Mouse (Mus musculus) regulatory T cell (primary cell): ENCODE measurements around the gene Slc4a8.

Source experiments
- in situ Hi-C: fragments of 300-600 bp; cut with MboI, MseI; formaldehyde crosslinking; loops from one replicate; pipeline ENCODE4 v1.15.1; 2025; ENCODE audit warnings: high pct_unique_total_duplicates

Gene Slc4a8

DNA sequence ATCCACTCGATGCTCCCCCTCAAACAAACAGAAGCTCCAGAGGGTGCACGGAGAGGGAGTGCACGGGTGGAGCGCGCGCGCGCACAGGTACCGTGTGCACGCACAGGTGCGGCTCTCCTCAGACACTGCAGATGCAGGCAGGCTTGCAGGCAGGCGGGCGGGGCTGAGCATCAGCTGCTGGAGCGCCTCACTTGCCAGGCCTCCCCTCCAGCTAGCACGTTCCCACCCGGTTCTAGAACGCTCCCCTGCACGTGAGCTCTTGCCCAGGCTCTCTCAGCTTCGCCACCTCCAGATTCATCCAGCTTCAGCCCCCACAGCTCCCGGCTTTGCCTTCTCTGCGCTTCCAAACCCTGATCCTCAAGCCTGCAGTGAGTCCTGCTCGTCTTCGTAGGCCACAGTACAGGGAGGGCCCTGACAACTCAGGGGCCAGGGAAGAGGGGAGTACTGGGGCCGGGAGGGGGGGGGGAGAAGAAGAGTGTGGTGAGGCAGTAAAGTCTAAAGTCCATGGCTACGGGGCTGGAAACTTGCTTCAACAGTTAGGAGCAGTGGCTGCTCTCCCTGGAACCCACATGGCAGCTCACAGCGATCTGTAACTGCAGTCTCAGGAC, 63.8 kb downstream of the Slc4a8 start:
- in situ Hi-C loops, result loop anchor here (10.0 kb wide), 1 partner anchor 859 kb away; the partner anchor contains the start of gene Krt6b

DNA sequence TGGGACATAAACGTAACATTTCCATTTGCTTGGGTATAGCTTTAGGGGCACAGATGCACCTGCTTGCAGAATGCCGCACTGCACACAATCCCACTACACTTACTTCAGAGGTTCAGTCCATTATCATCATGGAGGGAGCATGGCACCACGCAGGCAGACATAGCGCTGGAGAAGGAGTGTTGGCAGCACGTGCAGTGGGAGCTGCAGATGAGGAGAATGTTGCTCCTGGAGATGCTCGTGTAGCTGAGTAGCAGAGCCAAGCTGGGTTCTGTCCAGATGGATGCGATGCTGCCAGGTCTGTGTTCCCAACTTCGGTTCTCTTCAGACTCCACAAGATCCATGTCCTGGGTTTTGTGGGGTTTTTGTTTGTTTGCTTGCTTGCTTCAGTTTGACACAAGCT, 64.5 kb downstream of the Slc4a8 start:
- in situ Hi-C loops, result loop anchor here (10.0 kb wide), 1 partner anchor 859 kb away; the partner anchor contains the start of gene Krt6b

DNA sequence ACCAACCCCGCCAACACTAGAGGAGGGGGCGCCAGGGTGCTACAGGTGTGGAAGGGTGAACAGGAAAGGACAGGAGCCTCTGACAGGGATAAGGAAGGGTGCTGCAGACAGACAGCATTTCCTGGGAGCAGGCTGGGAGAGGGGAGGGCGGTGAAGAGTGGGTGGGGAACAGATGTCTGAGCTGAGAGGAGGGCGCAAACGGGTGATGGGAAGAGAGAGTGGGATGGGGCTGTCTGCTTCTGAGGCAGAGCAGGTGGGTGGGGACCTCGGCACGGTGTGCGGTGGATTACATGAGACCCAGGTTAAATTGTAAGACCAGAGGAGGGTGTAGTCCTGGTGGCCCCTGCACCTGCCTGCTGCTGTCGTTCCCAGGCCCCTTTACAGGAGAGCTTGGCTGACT, 68.2 kb downstream of the Slc4a8 start:
- in situ Hi-C loops, result loop anchor here (10.0 kb wide), 1 partner anchor 855 kb away; the partner anchor contains the start of gene Krt6b

DNA sequence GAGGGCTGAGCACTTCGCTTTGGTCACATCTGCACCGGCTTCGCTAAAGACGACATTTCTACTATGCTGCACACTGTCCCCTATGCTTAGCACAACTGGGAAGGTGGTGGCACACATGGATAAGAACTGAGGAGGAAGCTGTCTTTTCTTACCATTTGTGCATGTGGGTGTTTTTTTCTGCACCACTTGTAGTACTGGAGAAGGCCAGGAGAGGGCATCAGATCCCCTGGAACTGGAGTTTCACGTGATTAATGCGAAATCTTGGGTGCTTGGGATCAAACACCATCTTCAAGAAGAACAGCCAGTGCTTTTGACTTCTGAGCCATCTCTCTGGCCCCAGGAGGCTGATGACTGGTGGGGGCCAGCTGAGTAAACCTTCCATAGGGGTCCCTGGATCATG, 69.1 kb downstream of the Slc4a8 start:
- in situ Hi-C loops, result no loop called here

DNA sequence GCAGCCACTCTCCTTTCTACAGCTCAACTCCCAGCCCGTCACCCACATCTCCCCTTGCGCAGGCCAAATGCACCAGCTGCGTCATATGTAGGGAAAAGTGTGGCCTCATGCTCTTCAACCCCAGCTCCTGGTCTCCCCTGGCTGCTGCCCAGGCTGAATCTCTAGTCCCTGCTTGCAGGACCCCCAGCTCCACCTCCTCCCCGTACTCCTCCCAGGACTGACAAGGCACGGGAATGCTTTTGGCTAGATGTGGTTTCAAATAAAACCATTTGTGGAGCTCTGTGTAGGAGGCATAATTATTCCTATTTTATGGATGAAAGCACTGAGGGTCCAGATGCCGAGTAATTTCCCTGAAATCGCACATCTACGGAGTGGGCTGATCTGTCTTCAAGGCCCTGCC, 70.6 kb downstream of the Slc4a8 start:
- in situ Hi-C loops, result no loop called here

DNA sequence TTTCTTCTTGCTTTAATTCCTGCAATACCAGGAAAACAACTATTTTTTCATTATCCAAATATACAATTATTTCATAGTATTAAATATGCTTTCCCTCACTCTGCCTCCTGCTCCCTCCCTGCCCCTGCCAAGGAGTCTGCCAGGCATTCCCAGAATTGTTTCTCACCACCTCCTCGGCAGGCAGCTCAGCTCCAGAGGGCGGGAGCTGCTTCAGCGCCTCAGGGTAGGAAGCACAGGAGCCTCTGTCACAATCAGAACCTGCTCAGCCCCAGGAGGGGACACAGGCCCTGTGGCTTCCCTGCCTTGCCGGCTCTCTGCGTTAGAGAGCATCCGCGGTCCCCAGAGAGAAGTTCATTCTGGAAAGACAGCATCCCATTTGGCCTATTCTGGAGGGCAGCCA, 71.2 kb downstream of the Slc4a8 start:
- in situ Hi-C loops, result no loop called here

DNA sequence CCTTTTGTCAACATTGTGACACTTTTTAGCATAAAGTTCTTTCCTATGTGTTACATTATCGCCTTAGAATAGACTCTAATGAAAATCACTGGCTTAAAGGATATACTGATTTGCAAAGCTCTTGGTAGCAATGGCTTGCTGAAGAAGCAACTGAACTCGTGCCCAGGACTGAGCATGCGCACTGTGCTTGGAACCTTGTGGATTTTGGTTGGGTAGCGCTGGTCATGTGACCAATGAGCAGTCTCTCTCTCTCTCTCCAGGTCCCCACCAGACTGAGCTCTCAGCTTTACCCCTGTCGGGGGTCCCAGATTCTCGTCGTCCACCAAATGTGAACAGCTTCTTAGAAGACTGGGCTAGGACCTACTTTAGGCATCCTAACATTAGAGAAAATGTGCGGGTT, 75.2 kb downstream of the Slc4a8 start:
- in situ Hi-C loops, result no loop called here

DNA sequence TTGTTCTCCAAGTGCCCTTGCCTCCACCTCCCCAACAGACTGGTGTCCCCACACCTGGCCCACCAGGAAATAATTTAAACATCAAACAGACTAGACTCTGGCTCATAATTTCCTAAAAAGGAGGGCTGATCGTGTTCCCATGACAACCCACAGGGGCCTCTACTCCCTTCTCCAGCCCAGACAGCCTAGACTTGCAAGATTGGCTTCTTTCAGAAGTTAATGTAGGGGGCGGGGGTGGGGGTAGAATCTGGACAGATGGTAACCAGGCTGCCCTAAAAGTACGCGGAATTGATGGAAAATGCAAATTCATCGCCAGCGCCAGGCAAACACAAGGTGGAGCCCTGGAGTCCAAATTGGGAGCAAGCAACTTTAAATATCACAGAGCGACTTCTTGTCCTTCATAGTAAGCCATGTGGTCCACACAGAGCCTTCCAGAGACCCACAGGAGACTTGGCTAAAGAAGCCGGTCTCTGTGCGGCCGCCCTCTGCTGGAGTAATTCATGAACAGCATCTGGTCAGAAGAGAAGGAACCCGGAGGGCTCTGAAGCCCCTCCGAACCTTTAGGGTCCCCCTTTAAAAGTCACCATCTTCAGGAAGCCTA, 77.2 kb downstream of the Slc4a8 start:
- in situ Hi-C loops, result no loop called here

DNA sequence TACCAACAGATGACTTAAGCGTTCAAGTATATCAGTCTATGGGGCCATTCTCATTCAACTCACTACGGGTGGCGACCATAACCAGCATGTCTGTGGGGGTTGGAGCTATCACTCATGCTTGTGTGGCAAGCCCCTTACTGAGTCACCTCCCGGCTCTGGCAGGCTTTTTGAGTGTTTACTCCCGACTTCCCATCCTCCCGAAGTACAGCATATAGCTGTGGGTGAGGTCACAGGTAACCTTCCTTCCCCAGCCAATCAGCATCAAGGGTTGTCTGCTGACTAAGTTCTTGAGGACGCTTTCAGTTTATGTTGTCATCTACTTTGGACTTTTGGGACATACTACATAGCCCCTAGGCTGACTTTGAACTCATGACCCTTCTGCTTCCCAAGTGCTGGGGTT, 82.8 kb downstream of the Slc4a8 start:
- in situ Hi-C loops, result loop anchor here (10.0 kb wide), 1 partner anchor 340 kb away; no protein-coding TSS in a partner anchor

DNA sequence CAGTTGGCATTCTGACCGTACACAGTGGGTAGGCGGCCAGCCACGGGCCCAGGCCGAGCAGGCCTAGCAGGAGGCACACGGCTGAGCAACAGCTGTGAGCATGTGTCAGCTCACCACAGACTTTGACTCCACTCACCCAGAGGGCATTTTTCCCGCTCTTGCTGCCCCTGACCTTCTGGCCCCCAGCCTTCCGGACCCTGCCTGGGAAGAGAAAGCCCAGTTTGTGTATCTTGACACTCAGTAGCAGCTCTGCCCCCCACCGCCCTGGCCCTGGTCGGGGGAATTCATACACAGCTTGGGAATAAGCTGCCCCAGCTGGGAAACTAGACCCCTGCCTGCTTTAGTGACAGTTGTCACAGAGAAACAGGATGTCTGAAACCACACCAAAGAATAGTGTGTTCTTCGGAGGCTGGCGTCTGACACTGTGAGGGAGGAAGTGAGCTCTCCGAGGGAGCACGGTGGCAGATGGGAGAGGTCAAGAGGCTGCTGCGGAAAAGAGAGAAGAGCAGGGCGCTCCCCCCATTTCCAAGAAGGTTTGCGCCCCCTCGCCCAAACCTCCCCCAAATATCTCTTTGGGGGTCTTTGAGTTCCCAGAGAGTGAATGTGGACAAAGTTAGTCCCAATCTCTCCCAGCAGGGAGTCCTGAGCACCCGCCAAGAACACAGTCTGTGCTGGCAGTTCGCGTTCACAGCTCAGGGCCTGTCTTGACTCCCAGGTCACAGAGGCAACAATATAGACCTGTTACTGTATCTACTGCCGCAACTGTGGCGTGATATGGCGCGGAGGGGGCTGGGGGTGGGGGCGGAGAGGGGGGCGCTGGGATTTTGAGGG, 83.7 kb downstream of the Slc4a8 start:
- in situ Hi-C loops, result loop anchor here (10.0 kb wide), 1 partner anchor 340 kb away; no protein-coding TSS in a partner anchor

DNA sequence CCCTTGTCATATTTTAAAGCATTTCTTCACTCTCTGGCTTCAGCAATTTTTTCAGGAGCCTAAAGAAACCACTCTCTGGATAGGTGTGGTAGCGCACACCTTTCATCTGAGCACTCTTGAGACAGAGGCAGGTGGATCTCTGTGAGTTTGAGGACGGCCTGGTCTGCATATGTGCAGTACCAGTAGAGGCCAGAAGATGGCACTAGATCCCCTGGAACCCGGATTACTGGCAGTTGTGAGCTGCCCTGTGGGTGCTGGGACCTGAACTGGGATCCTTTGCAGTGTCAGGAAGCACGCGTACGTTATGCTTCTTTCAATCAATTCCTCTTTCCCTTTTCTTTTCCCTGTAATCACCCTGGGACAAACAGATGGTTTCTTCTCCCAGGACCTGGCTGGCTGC, 85.6 kb downstream of the Slc4a8 start:
- in situ Hi-C loops, result loop anchor here (10.0 kb wide), 1 partner anchor 338 kb away; no protein-coding TSS in a partner anchor

DNA sequence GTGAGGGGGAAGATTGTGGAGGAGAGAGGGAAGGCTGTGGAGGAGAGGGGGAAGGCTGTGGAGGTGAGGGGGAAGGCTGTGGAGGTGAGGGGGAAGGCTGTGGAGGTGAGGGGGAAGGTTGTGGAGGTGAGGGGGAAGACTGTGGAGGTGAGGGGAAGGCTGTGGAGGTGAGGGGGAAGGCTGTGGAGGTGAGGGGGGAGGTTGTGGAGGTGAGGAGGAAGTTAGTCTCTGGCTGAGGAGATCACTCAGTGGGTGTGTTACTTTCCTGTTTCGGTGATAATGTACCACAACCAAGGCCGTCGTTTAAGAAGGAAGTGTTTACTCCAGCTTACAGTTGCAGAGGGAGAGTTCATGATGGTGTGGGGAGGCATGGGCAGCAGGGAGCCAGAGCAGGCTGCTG, 96.0 kb downstream of the Slc4a8 start:
- in situ Hi-C loops, result no loop called here

DNA sequence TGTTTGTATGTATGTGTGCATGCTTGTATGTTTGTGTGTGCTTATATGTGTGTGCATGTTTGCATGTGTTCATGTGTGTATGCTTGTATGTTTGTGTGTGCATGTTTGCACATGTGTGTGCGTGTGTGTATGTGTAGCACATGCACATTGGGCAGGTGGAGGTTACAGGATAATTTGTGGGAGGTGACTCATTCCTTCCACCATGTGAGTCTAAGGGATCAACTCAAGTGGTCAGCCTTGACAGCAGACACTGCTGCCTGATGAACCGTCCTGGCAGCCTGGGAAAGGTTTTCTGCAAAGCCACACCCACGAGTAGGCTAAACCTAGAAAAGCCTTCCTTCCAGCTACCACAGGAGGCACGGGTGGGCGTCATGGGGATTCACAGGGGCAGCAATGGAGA, 99.3 kb downstream of the Slc4a8 start:
- in situ Hi-C loops, result no loop called here

DNA sequence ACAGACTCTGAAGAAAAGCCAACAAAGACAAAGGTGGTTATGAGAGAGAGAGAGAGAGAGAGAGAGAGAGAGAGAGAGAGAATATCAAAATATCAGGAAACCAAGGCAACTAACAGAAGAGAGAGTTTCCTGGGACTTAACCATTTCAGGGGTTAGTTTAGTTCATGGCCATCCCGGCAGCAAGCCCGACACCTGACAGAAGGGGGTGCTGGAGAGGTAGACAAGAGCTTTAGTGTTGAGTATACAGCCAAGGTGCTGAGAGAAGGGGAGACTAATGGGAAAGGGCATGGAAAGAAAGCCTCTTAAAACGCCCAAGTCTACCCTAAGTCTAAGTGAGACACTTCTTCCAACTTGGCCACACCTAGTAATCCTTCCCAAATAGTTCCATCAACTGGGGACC, 104.0 kb downstream of the Slc4a8 start:
- in situ Hi-C loops, result no loop called here

DNA sequence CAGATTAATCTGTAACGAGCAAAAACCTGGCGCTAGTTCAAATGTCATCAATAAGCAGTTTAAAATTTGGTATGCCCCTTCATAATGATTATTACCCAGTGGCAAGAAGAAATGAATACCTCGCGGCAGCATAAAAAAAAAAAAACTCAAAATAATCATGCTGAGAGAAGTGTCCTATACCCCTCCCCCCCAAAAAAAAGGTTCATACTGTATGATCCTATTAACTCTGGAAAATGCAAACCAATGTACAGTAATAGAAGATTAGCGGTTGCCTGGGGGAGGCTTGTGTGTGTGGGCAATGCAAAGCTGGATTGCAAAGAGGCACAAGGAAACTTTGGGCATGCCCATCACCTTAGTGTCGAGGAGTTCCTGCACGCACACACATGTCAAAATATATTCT, 108.0 kb downstream of the Slc4a8 start, which contains the start of gene Scn8a:
Scn8a (plus strand) TSS at position 301 of the 400 bp plus-strand sequence.
- in situ Hi-C loops, result no loop called here

DNA sequence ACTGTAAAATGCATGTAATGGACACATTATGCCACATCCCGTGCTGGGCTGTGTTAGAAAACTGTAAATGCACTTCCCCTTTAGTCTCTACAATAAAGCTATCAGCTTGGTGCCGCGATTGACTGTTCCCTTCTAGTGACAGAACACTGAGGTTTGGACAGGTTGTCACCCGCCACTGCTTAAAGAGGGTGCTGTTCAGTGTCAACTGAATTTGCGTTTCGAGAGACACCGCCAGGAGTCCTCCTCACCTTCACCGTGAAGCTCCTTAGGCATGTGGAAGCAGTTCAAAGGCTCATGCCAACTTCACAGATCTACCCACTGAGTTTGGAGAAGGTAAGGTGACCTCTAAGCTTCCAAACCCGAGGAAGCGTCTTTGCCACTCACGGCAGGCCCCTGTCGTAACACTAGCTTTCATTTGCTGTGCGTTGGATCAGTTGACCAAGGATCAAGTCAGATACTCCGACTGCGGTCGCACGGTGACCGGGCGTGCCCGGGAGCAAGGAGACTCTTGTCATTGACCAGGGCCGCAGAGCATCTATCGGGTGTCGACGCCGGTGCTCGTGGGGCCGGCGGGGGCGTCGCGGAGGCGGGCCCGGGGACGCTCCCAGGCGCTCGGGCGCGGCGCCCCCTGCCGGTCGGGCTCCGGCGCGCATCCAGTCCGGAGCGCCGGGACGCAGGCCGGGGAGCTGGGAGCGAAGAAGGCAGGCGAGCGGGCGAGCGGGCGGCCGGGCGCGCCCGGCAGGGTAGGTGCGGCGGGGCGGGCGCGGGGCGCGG, 108.6 kb downstream of the Slc4a8 start:
- in situ Hi-C loops, result no loop called here

DNA sequence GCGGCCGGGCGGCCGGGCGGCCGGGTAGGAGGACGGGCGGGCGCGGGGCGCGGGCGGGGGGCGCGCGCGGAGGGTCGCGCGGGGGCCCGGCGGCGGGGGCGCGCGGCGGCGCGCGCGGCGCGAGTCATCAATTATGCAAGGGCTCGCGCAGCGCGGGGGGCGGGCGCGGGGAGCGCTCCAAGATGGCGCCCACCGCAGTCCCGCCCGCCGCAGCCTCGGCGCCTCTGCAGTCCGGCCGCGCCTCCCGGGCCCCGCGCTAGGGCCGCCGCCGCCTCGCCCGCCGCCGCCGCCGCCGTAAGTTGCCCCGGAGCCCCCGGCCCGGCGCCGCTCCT, 109.2 kb downstream of the Slc4a8 start:
- in situ Hi-C loops, result no loop called here

DNA sequence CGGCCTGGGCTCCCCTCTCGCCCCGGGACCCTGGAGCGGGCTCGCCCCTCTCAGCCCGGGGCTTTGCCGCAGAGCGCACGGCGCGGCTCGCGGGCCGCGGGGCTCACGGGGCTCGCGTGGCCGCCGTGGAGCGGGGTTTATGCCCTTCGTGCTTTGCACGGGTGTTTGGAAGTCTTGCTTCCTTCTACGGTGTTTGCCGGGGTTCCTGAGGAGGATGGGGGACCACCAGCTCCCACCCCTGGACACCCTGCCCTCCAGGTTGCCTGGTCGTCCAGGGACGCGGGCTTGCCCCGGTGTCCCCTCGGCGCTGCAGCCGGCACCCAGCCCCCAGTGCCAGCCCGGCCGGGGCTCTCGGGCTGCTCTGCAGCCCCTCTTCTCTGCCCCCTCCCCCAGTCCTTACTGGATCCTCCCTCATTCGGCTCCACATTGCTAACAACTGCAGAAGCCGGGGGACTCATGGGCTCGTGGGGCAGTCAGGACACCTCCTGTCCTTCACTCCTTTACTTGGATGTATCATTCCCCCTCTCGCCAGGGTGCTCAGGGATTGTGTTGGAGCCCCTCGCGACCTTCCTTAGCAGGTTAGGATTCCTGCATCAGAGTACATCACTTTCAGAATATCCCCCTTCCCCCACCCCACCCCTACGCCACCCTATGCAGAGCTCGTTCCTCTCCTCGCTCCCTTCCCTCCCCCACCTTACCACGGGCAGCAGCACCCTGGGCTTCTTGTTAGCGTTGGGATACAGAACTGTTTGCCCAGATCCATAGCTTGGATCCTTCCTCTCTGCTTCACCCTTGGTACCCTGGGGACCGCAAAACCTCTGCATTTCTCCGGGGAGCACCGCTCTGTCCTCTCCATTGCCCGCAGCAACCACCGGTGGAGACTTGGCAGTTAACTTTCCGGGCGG, 109.8 kb downstream of the Slc4a8 start:
- in situ Hi-C loops, result no loop called here

DNA sequence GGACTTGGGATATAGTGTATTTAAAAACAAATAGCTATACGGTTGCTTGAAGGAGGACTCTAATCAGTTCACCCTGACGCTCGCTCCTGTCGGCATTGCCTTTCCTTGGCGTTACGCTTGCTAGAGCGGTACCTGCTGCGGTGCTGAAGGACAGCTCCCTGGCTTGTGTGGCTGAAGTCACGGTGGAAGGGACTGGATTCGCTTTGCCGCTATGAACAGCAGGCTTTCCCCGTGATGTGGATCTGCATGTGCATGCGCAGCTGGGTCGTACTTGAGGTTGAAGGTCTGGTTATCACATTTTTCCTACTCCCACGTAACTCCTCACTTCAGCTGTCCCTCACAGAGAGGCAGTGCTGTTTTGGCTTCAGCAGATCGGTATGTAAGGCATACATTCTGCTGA, 111.6 kb downstream of the Slc4a8 start:
- in situ Hi-C loops, result no loop called here
